Mouse (Mus musculus): ENCODE measurements around the gene Lcat. TPM values are rescaled to one million over a fixed set of nuclear protein-coding genes. Genes with fewer than 3 reads are reported as not detected.

Lcat gene
- polyA plus RNA-seq, 1 experiment from 2014 or later = 2.8 TPM

DNA sequence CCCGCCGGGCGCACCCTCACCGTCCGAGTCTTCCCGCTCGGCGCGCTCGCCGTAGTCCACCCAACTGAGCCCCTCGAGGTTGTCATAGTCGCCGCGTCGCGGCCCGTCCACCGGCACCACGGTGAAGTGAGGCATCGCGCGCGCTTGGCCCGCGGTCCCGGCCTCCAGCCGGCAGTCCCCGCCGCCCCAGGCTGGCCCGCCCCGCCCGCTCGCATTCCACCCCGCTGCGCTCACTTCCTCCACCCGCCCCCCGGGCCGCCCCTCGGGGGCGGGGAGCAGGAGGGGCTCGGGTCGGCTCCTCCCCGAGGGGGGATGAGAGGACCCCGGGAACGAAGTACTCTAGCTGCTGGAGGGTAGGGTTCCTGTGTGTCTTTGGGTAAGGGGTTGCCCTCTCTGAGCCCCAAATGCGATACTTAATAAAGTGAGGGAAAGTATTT, 22.7 kb upstream of the Lcat start, which contains the start of gene Slc12a4:
Gene Slc12a4, minus strand, starts transcription at position 193 of the 437 bp plus-strand sequence.
- Histone ChIP-seq H3K9me3 (no peaks in the 10 kb centered on the region), H3K27ac (peak within 1 kb of the TSS; percentile 85), H3K27me3 (no peaks in the 10 kb centered on the region), H3K4me2 (replicated peaks) (peak within 1 kb of the TSS; percentile 71), H3K4me1 (peaks cover 40% of the 10 kb centered on the region), H3K9ac (peak within 1 kb of the TSS; percentile 90), H3K36me3 (no peaks in the 10 kb centered on the region), H3K4me3 (peak within 1 kb of the TSS; percentile 81)
- under 1% methylated on average over 46 of the region's 47 CpGs for WGBS
- ATAC-seq (ENCODE audit: low FRiP score, low read depth) = peak; percentile 88

DNA sequence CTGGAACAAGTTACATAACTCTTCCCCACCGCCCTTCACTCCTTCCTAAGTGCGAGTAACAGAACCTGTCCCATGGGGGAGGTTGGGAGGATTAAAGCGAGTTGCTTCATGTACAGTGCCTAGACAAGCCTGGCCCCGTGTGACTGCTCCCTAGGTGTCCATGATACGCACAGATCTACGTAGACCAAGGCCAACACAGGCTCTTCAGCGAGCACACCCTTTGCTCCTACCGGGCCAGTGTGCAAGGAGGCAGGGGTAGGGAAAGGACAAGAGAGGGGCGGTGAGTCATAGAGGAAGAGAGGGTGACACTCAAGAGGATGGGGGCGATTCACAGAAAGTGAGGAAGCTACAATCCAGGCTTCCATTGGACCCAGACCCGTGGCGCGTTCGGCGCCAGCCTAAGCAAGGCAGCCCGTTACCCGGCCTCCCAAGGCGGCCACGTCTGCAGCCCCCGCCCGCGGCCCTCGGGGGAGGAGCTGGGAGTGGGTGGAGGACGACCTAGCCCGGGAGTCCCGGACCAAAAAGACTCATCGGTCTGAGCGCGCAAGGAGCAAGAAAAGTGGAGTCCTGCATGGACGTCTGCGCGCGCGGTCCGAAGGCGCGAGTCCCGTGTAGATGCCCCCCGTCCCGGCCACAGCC, 22.2 kb upstream of the Lcat start:
- H3K4me1 ChIP-seq = peaks cover 41% of the 10 kb centered on the region
- peaks cover 3% of the 10 kb centered on the region; the same call in 1 of the 2 replicates for H3K36me3 ChIP-seq
- H3K4me2 ChIP-seq (replicated peaks) = peak overlapping the region; percentile 71
- peak overlapping the region; percentile 85 for H3K27ac ChIP-seq
- H3K27me3 ChIP-seq = no peaks in the 10 kb centered on the region
- peak overlapping the region; percentile 90 for H3K9ac ChIP-seq
- under 1% methylated on average over 40 of the region's 40 CpGs for WGBS
- H3K9me3 ChIP-seq = no peaks in the 10 kb centered on the region
- ATAC-seq (ENCODE audit: low FRiP score, low read depth) = peak; percentile 74
- H3K4me3 ChIP-seq = peak overlapping the region; percentile 81

DNA sequence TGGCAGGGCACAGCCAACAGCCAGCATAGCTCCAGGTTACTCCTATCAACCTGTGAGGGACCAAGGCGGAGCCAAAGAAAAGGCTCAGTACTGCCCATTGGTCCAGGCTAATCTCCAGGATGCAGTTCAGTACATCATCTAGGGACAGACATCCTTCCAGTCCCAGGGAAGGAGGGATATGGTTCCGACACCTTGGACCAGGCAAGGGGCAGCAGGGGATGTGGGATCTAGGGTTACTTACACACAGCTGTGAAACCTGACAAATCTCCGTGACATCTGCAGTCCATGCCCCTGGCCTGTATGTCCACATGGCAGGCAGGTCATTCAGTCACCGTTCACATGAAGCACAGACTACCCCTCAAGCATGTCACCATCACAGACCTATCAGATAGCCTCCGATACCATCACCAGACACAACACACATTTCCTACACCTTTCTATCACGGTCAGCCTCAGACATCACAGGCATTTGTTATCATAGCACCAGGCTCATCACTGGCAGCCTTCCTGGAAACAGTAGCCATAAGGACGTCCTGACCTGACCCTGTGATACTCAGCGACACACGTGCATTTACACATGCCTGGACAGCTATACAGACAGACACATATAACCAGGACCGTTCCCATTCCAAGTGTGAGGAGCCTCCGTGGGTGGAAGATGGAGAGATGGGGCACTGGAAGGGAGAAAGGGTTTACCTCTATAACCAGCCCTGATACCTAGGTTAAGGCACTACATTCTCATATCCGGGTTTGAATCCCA, 21.5 kb upstream of the Lcat start:
- peaks cover 10% of the 10 kb centered on the region for H3K36me3 ChIP-seq
- H3K27ac ChIP-seq = peak overlapping the region; percentile 85; the same call in 1 of the 2 replicates
- no peaks in the 10 kb centered on the region for H3K27me3 ChIP-seq
- ATAC-seq (ENCODE audit: low FRiP score, low read depth) = 0 out of 2 replicates have a peak, but pooled peaks have one; percentile 6
- H3K9me3 ChIP-seq = no peaks in the 10 kb centered on the region
- peak overlapping the region; percentile 81 for H3K4me3 ChIP-seq
- H3K4me1 ChIP-seq = peaks cover 48% of the 10 kb centered on the region
- H3K4me2 ChIP-seq (replicated peaks) = peak overlapping the region; percentile 71
- peak overlapping the region; percentile 90 for H3K9ac ChIP-seq
- WGBS = 58% methylated on average over 12 of the region's 12 CpGs

DNA sequence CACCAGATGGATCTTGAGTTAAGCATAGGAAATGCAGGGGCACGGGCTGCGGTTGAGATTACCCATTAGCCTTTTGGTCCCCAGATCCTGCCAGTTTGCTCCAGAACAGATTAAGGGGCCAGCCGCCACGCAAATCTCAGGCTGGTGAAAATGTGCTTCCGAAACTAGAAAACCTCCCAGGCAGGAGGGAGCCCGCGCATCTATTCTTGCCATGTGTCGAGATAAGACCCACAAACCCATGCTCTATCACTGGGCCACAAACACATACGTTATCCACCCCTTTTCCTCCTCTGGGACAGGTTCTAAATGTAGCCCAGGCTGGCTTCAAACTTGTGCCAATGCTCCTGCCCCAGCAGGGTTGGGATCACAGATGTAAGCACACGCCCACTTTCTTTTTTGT, 18.4 kb upstream of the Lcat start:
- no peaks in the 10 kb centered on the region for H3K27me3 ChIP-seq
- H3K4me2 ChIP-seq (replicated peaks) = no peak overlapping the region
- no peak for ATAC-seq (ENCODE audit: low FRiP score, low read depth)
- H3K9me3 ChIP-seq = no peaks in the 10 kb centered on the region
- peaks cover 39% of the 10 kb centered on the region for H3K36me3 ChIP-seq
- H3K4me1 ChIP-seq = peaks cover 45% of the 10 kb centered on the region
- H3K27ac ChIP-seq = no peak overlapping the region
- no peak overlapping the region for H3K4me3 ChIP-seq
- no peak overlapping the region for H3K9ac ChIP-seq
- WGBS = 85% methylated on average over 10 of the region's 10 CpGs

DNA sequence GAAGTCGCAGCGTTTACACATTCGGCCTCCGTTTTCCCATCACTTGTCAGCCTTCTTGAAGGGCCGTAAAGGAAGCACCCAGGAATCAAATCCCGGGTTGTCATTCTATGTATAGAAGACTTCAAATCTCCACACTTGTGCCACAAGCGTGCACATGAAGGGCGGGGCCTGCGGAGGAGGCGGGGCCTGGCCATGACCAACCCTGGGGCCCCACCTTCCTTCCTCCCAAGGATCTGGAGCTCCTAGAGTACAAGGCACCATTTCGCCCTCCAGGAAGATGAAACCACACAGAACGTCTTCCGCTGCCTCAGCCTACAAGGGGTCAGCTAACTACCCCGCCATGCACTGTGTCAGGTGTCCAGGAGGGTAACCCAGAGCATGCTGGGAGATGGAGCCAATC, 17.9 kb upstream of the Lcat start:
- peaks cover 40% of the 10 kb centered on the region for H3K4me1 ChIP-seq
- H3K4me3 ChIP-seq = no peak overlapping the region
- no peaks in the 10 kb centered on the region for H3K9me3 ChIP-seq
- H3K27ac ChIP-seq = no peak overlapping the region
- peaks cover 43% of the 10 kb centered on the region for H3K36me3 ChIP-seq
- H3K4me2 ChIP-seq (replicated peaks) = no peak overlapping the region
- ATAC-seq (ENCODE audit: low FRiP score, low read depth) = no peak
- H3K9ac ChIP-seq = no peak overlapping the region
- WGBS = 70% methylated on average over 14 of the region's 14 CpGs
- H3K27me3 ChIP-seq = no peaks in the 10 kb centered on the region

DNA sequence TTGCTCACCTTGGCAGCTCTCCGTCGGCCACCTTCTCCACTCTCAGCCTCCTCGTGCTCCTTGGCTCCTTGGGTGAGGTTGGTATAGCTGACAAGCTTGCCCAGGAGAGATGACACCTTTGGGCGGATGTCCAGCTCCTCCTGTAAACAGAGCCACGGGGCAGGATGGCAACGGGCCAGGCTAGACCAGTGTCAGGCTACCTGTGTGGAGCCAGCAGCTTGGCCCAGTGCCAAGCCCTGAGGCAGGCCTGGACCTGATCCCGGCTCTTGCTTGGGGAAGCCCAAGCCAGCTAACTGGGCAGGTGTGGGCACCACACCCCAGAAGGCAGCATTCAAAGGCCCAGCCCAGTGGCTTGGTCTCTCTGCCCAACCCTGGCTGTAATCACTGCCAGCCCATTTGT, 16.2 kb upstream of the Lcat start:
- no peak for ATAC-seq (ENCODE audit: low FRiP score, low read depth)
- Histone ChIP-seq H3K27me3 (no peaks in the 10 kb centered on the region), H3K9me3 (no peaks in the 10 kb centered on the region), H3K4me1 (peaks cover 30% of the 10 kb centered on the region), H3K4me3 (no peak overlapping the region), H3K36me3 (peaks cover 60% of the 10 kb centered on the region), H3K9ac (no peak overlapping the region), H3K4me2 (replicated peaks) (no peak overlapping the region), H3K27ac (no peak overlapping the region)
- WGBS = 78% methylated on average over 7 of the region's 7 CpGs

DNA sequence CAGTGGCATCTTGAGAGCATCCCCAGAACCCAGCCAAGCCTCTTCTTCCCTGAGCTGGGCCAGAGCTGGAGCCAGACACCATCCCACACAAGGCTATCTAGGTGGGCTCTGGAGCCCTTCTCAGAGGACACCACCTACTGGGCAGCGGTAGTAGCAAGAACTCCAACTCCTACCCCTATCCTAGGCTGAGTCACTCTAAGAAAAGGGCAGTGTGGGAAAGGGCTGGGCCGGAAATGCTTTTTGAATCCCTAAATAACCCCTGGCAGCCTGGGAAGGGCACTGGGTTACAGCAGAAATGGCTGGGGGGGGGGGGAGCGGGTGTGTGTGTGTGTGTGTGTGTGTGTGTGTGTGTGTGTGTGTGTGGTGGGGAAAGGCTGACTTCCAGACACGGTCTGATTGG, 14.6 kb upstream of the Lcat start:
- H3K9me3 ChIP-seq = no peaks in the 10 kb centered on the region
- H3K36me3 ChIP-seq = peaks cover 75% of the 10 kb centered on the region
- H3K27ac ChIP-seq = no peak overlapping the region; the same call in 1 of the 2 replicates
- H3K27me3 ChIP-seq = no peaks in the 10 kb centered on the region
- H3K9ac ChIP-seq = no peak overlapping the region
- no peak overlapping the region for H3K4me2 ChIP-seq (replicated peaks)
- no peak for ATAC-seq (ENCODE audit: low FRiP score, low read depth)
- no peak overlapping the region for H3K4me3 ChIP-seq
- WGBS = 66% methylated on average over 3 of the region's 4 CpGs
- peaks cover 15% of the 10 kb centered on the region for H3K4me1 ChIP-seq

DNA sequence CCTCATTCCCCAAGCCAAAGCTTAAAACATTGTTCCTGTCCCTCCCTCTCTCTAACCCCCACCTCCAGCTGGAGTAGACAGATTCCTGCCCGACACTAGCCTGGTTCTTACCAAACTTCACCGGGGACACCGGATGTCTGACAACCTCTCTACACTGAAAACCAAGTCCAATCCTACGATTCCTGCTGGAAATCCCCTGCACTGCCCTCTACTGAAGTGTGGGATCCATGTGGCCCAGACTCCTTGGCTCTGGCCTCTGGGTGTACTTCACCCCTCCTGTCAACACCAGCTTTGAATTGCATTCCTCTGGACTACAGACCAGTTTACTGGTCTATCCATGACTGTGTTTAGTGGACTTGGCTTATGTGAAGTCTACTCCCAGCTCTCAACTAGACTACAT, 13.4 kb upstream of the Lcat start:
- Histone ChIP-seq H3K9ac (no peak overlapping the region), H3K27ac (no peak overlapping the region), H3K4me3 (no peak overlapping the region), H3K9me3 (no peaks in the 10 kb centered on the region), H3K27me3 (no peaks in the 10 kb centered on the region), H3K4me2 (replicated peaks) (no peak overlapping the region), H3K4me1 (peaks cover 14% of the 10 kb centered on the region), H3K36me3 (peaks cover 83% of the 10 kb centered on the region)
- no peak for ATAC-seq (ENCODE audit: low FRiP score, low read depth)
- WGBS = 91% methylated on average over 4 of the region's 4 CpGs

DNA sequence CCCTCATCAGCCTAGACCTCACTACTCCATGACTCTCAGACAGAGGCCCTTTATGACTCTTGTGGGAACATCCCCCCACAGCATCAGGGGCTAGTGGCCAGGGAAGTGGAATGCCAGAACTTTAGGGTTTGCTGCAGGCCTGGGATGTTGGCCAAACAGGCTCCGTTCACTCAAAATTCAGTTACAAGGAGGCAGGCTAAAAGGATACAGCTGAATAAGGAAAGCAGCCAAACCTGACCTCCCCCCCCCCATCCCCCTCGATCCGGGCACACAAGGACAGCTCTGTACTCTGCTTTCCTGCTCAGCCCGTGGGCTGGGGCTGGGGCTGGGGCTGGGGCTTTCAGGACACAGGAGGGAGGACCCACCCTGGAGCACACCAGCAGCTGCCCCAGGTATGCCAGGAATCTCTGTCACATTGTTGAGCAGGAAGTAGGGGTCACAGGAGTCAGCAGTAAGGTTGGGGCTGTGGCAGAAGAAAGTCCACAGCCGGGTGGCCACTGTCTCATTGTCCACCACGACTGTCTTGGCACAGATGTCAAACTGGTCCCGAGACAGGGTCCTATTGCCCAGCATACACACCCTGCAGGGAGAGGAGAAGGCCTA, 8.0 kb upstream of the Lcat start:
- Histone ChIP-seq H3K36me3 (peaks cover 95% of the 10 kb centered on the region), H3K4me1 (peaks cover 26% of the 10 kb centered on the region), H3K9ac (peak overlapping the region; percentile 45; the same call in 1 of the 2 replicates), H3K27ac (peak overlapping the region; percentile 85), H3K9me3 (no peaks in the 10 kb centered on the region), H3K4me2 (replicated peaks) (no peak overlapping the region; the same call in 1 of the 2 replicates), H3K27me3 (no peaks in the 10 kb centered on the region), H3K4me3 (no peak overlapping the region)
- peak; percentile 89 for ATAC-seq (ENCODE audit: low FRiP score, low read depth)
- 44% methylated on average over 7 of the region's 7 CpGs for WGBS

DNA sequence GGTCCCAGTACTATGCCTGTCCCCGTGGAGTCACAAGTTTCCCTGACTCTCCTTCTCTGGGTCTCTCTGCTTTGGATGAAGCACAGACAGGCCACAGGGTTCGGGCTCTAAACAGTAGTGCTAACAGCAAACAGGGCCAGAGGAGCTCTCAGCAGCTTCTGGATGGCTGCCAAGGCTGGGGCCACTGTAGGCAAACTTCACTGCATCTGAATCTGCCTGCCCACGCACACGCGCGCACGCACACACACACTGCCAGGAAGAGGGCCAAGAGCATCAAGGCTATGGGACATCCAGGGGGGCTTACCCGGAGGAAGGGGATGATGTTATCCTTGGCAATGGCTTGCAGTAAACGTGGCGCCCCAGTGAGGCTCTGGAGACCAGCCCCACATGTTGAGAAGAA, 6.2 kb upstream of the Lcat start:
- ATAC-seq (ENCODE audit: low FRiP score, low read depth) = 0 out of 2 replicates have a peak, but pooled peaks have one; percentile 29
- WGBS = 80% methylated on average over 10 of the region's 10 CpGs
- H3K27ac ChIP-seq = peak overlapping the region; percentile 10; the same call in 1 of the 2 replicates
- H3K4me1 ChIP-seq = peaks cover 26% of the 10 kb centered on the region
- H3K27me3 ChIP-seq = no peaks in the 10 kb centered on the region
- H3K4me2 ChIP-seq (replicated peaks) = no peak overlapping the region
- no peak overlapping the region for H3K4me3 ChIP-seq
- peaks cover 94% of the 10 kb centered on the region for H3K36me3 ChIP-seq
- H3K9me3 ChIP-seq = no peaks in the 10 kb centered on the region
- H3K9ac ChIP-seq = 0 out of 2 replicates have a peak overlapping the region, but pooled peaks have one; percentile 19

DNA sequence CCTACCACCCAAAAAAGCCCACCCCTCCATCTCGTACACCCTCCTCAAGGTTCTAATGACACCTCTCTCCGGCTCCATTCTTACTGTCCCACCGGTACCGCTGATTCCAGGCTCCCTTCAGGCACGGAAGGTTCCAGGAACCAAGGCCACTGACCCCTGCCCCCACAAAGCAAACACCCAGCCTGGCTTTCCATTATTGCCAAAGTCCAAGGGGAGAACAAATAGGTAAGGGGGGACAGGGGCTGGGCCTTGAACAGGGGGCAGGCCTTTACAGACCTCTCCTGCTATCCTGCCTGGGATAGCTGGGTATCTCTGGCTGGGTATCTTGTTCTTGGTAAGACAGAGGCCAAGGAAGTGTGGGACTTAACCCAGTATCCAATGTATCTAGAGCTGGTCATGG, 640 bp downstream of the Lcat start:
- ATAC-seq (ENCODE audit: low FRiP score, low read depth) = no peak
- Histone ChIP-seq H3K27ac (no peak overlapping the region), H3K9me3 (no peaks in the 10 kb centered on the region), H3K27me3 (no peaks in the 10 kb centered on the region), H3K4me2 (replicated peaks) (no peak overlapping the region), H3K36me3 (peaks cover 79% of the 10 kb centered on the region), H3K9ac (no peak overlapping the region), H3K4me3 (no peak overlapping the region), H3K4me1 (peaks cover 10% of the 10 kb centered on the region; the same call in 1 of the 2 replicates)
- 96% methylated on average over 5 of the region's 5 CpGs for WGBS

DNA sequence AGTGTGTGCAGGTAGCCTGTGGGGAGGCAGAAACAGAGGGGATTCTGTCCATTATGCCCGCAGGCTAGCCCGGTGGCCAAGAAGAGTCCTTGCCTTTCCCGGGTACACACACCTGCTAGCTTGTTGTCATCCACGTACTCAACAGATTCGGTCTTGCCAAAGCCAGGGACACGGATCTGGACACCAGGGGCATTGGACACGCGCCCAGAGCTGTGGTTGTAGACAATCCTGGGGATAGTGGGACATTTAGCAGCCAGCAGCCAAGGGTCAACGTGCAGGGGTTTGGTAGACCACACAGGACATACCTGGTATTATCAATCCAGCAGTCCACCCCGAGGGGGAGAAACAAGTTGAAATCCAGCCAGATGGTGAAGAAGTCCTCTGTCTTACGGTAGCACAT, 1.2 kb downstream of the Lcat start:
- Histone ChIP-seq H3K36me3 (peaks cover 74% of the 10 kb centered on the region), H3K9ac (no peak overlapping the region), H3K9me3 (no peaks in the 10 kb centered on the region), H3K27me3 (no peaks in the 10 kb centered on the region), H3K27ac (no peak overlapping the region), H3K4me1 (peaks cover 10% of the 10 kb centered on the region; the same call in 1 of the 2 replicates), H3K4me2 (replicated peaks) (no peak overlapping the region), H3K4me3 (no peak overlapping the region)
- ATAC-seq (ENCODE audit: low FRiP score, low read depth) = no peak
- WGBS = 92% methylated on average over 11 of the region's 11 CpGs

Measured in limb, embryonic 13.5 days (tissue).